Mouse (Mus musculus) lung, adult 18-20 months (tissue): ENCODE measurements at regions not wholly inside any gene's neighbourhood (a gene's known extent, or its start where the extent isn't known, plus 50 kb on each side); places are given as distances from the start of the nearest gene placed in this dataset.
A peak's percentile ranks its signal among the peaks of the same experiment; 100 is the strongest.

Experiments used
- DNase-seq, 2 experiments: peaks; one replicate each; pipeline ENCODE4 v3.0.0; 2022; ENCODE audit warnings: mixed read lengths in 2 of 2

DNA sequence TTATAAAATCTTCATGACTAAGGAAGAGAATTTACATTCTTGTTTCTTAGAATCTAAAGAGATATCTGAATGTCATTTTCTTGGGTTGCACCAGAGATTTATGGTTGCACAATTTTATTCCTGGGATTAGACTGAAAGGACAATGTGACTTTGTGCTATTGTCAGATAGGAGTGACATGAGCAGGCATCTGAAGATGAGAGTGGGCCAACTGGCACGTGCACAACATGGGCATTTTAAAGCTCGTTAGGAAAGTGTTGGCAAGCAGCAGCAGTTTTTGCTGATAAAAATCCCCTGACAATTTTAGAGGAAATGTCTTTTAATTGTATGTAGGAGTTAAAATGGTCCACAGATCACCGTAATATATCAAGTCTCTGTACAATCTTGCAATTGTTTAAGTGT, 178.9 kb upstream of the Tecrl start:
- no peak for DNase-seq

DNA sequence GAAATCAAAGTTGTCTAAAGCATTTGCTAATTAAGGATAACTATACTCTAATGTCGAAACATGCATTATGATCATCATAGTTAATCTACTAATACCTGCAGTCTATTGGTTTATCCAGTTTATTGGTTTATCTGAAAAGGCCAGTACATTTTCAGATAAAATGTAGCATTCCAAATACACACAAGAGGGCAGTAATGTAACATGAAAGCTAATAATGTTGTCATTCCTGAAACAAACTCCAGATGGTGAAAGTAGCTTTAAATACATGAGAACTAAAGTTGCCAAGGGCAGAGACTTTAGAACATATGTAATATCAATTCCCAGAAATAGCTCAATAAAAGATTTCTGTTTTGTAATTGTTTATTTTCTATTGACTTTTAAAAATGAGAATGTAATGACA, 163.7 kb upstream of the Tecrl start:
- DNase-seq: no peak

DNA sequence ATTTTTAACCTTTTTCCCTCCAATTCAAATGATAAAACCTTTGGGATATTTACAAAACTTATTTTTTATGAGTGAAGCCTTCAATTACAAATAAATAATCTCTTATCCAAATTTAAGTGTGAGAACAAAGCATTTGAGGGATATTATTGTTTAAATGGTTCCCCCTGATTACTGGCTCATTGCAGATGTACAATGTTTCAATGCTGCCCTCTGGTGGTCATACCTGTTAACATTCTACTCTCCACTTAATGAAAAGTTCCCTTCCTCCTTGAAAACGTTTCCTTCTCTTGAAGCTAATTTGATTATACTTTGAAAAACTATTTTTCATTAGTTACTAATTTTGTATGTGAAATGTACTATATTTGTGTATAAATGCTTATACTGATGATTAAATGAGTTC, 129.1 kb upstream of the Tecrl start:
- peak in 1 of 2 experiments; percentile 2 for DNase-seq

GRCm38 (mm10) chr5:83440259-83440658, 85.3 kb upstream of the Tecrl start:
- DNase-seq: peak in 1 of 2 experiments; percentile 7

GRCm38 (mm10) chr5:83436510-83436909, 81.5 kb upstream of the Tecrl start:
- no peak for DNase-seq

DNA sequence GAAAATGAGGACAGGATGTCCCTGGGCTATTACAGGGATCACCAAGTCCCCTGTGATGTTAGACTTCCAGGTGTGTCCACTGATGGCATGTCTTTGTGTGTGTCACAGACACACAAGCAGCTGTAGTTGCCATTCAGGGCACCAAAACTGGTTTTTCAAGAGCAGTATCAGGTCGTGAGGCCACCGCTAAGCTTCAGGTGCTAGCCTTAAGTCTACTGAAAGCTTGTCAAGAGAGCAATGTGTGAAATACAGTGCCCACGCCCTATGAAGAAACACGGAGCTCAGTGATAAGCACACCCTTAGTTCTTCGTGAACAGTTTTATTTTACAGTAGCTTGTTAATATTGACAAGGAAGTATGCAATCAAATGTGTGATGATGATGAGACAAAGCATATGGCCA, 66.7 kb upstream of the Tecrl start:
- DNase-seq: no peak

DNA sequence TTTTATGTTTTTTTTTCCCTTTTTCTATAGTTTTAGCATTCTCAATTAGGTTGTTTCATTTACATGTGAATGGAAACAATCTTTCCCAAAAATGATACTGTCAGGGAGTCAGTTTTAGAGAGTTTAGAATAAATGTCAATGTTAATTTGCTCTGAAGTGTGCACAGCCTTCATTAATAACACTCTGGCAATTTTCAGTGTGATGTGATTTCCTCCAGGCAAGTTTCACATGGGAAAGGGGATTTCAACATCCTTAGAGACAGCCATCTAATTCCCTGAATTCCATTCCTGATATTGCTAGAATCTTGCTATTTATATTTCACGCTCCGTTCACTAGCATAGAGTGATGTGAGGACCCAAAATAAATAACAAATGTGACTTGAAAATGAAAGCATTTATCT, 55.2 kb upstream of the Tecrl start:
- DNase-seq: no peak

DNA sequence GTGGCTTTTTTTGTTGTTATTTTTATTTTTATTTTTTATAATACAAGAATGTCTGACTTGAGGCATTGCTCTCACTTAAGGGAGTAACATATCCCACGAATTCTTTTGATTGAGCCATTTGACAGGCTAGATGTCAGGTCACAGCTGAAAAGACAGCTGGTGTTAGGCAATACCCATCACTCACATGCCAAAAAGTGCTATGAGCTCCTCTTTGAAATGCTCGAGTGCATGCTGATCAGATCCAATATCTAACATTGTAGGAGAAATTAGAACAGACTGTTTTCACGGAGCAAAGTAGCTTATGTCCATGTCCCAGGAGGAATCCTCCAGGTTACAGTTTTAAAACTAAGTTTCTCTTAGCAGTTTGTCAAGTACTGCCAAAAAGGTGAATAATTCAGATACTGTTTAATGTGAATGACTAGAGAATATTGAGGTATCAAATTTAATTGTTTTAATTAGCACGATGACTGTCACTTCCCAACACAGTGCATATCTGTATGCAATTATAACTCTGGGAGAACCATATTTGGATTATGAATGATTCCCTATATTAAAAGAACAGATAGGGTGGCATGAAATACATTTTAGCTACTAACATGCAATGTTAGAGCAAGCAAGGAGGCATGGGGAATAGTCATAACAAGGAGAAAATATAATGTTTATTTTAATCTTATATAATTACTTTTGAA, 50.4 kb upstream of the Tecrl start:
- peak in 1 of 2 experiments; percentile 7 for DNase-seq
